Mouse (Mus musculus) lung, adult 2 months (tissue): ENCODE data around the gene Lrrc28. TPM values are rescaled to one million over a fixed set of nuclear protein-coding genes. Genes with fewer than 3 reads are reported as not detected.
A peak's percentile ranks its signal among the peaks of the same experiment; 100 is the strongest.

Experiments used
- DNase-seq: peaks from one replicate; pipeline ENCODE4 v3.0.0; 2022
- H3K4me1 ChIP-seq: fragments of 200-500 bp; 2 replicates; pipeline ENCODE4 v1.6.1; 2011; ENCODE audit warnings: low read length; ENCODE audit not compliant: control insufficient read depth, insufficient read depth
- H3K4me3 ChIP-seq: fragments of 200-500 bp; replicated peaks from 2 replicates; pipeline ENCODE3; 2011; ENCODE audit warnings: low read depth, mild to moderate bottlenecking, control low read depth, low read length; ENCODE audit errors: extremely low read depth
- CTCF ChIP-seq: fragments of 200-500 bp; IDR thresholded peaks from 2 replicates; pipeline ENCODE4 v1.5.1; 2011; ENCODE audit warnings: mild to moderate bottlenecking, low read length, control low read depth; ENCODE audit not compliant: insufficient read depth
- POLR2A ChIP-seq: fragments of 200-500 bp; IDR thresholded peaks from 2 replicates; pipeline ENCODE4 v1.6.1; 2011; ENCODE audit warnings: low read depth, mild to moderate bottlenecking, control low read depth, low read length, borderline replicate concordance; ENCODE audit errors: extremely low read depth
- WGBS: fragments of 180-500 bp; shearing (Covaris S2); methylation state at CpG from one replicate; pipeline ENCODE4 v1.1.7; 2018; 5-methylcytosine and 5-hydroxymethylcytosine counted together
- polyA plus RNA-seq: library from polyadenylated mRNA; depleted of rRNA; stranded (reverse); fragments of >200 nt; gene quantifications from 2 replicates; pipeline ENCODE4 v1.2.3, GENCODE M21; 2012

Gene Lrrc28
- polyA plus RNA-seq, 1 experiment = 25.4 TPM

DNA sequence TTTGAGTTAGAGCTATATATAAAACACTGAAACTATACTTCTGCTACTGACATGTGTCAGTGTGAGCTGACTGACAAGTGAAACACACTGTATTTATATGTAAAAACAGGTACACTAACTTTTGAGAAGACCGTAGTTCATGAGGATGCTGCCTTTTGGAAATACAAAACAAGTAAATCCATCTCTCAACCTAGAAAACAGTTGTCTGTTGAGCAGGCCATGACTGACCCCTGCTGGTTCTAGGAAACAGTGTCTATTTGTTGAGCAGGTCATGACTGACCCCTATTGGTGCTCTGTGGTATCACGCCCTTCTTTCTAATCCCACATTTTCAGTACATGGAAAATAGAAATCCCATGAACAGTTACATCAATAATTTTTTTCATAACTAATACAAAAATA is 14.3 kb downstream of the Lrrc28 start:
- WGBS = 4% methylated on average over 2 of the region's 2 CpGs
- Histone ChIP-seq H3K4me3 (no peak overlapping the region), H3K4me1 (no peaks in the 10 kb centered on the region)
- DNase-seq = peak; percentile 66
- TF ChIP-seq POLR2A (no peak), CTCF (peak; percentile 92)

- Histone ChIP-seq H3K4me3 (no peak overlapping the region), H3K4me1 (no peaks in the 10 kb centered on the region)
- TF ChIP-seq CTCF (no peak), POLR2A (no peak)
- no peak for DNase-seq
- 68% methylated on average over 5 of the region's 5 CpGs for WGBS
Observed at GRCm38 (mm10) chr7:67629681-67630080, 15.4 kb downstream of the Lrrc28 start.

- H3K4me1 ChIP-seq = no peaks in the 10 kb centered on the region
- WGBS = 92% methylated on average over 5 of the region's 5 CpGs
- H3K4me3 ChIP-seq = no peak overlapping the region
- TF ChIP-seq POLR2A (no peak), CTCF (no peak)
- DNase-seq = no peak
Observed at GRCm38 (mm10) chr7:67626671-67627070, 18.4 kb downstream of the Lrrc28 start.

DNA sequence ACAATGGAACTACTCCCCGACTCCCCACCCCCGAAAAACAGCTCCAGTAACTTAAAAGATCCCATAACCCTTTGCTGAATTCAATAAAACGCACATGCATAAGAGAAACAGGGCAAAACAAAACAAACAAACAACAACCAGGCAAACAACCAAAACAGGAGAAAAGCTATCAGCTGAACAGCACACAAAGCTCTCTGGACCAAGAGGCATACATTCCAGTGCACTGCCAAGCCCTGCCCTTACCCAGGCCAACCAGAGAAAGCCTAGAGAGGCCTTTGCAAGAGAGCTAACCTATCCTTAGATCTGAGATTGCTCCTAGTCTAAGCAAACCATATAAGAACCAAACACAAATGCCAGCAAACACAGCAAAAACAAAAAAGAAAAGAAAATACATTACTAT is 22.9 kb downstream of the Lrrc28 start:
- Histone ChIP-seq H3K4me3 (no peak overlapping the region), H3K4me1 (peaks cover 2% of the 10 kb centered on the region; the same call in 1 of the 2 replicates)
- 71% methylated on average over 3 of the region's 3 CpGs for WGBS
- DNase-seq = no peak
- no peak for TF ChIP-seq POLR2A
- TF ChIP-seq CTCF = no peak

GRCm38 (mm10) chr7:67619836-67620235 is 25.2 kb downstream of the Lrrc28 start:
- DNase-seq = no peak
- Histone ChIP-seq H3K4me3 (no peak overlapping the region), H3K4me1 (peaks cover 2% of the 10 kb centered on the region; the same call in 1 of the 2 replicates)
- 70% methylated on average over 4 of the region's 4 CpGs for WGBS
- no peak for TF ChIP-seq CTCF
- TF ChIP-seq POLR2A = no peak

DNA sequence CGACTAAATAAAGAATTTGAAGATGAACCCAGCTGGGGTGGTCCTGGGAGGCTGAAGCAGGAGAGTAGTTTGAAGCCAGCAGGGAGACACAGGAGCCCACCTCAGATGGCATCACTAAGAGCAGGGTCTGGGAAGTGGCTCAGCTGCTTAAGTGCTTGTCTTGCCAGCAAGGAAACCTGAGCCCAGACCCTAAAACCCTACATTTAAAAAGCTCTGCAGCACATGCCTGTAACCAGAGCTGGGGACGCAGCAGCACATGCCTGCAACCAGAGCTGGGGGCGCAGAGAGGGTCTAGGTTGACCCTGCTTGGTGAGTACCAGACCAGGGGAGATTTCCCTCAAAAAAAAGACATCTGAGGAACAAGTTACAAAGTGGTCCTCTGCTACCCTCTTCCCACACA is 26.8 kb downstream of the Lrrc28 start:
- TF ChIP-seq CTCF = no peak
- TF ChIP-seq POLR2A = no peak
- 89% methylated on average over 3 of the region's 3 CpGs for WGBS
- Histone ChIP-seq H3K4me1 (peaks cover 7% of the 10 kb centered on the region), H3K4me3 (no peak overlapping the region)
- DNase-seq = no peak

GRCm38 (mm10) chr7:67617646-67618045 is 27.4 kb downstream of the Lrrc28 start:
- WGBS = 95% methylated on average over 10 of the region's 10 CpGs
- TF ChIP-seq POLR2A = no peak
- TF ChIP-seq CTCF = no peak
- peaks cover 7% of the 10 kb centered on the region for H3K4me1 ChIP-seq
- H3K4me3 ChIP-seq = no peak overlapping the region
- DNase-seq = no peak

DNA sequence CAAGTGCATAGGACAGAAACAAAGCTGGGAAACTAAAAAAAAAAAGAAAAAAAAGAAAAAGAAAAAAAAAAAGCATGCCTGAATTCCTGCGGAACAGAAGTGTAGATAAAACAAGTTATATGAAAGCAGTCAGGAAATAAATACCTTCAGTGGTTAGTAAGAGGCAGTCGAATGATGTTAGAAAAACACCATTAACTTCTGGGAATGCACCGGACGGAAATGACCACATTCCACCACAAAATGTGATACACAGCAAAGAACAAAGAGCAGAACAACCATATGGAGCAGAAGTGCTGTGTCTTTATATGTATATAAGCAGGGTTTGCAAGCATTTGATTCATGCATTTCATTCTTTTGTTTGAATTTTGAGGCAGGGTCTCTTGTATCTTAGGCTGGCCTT is 28.2 kb downstream of the Lrrc28 start:
- Histone ChIP-seq H3K4me1 (peaks cover 7% of the 10 kb centered on the region), H3K4me3 (no peak overlapping the region)
- WGBS = 57% methylated on average over 4 of the region's 4 CpGs
- no peak for DNase-seq
- TF ChIP-seq CTCF (no peak), POLR2A (no peak)

- DNase-seq = no peak
- no peak overlapping the region for H3K4me3 ChIP-seq
- WGBS = 76% methylated on average over 7 of the region's 7 CpGs
Observed at GRCm38 (mm10) chr7:67614464-67614861, 30.6 kb downstream of the Lrrc28 start.

GRCm38 (mm10) chr7:67613795-67614463 is 31.1 kb downstream of the Lrrc28 start:
- H3K4me3 ChIP-seq = no peak overlapping the region
- WGBS = 45% methylated on average over 10 of the region's 10 CpGs
- TF ChIP-seq CTCF = no peak
- no peak for DNase-seq
- peaks cover 5% of the 10 kb centered on the region for H3K4me1 ChIP-seq

More at GRCm38 (mm10) chr7:67614464-67614861, 30.6 kb downstream of the Lrrc28 start:
- H3K4me1 ChIP-seq = peaks cover 5% of the 10 kb centered on the region
- TF ChIP-seq CTCF = no peak
- no peak for TF ChIP-seq POLR2A
